Mouse (Mus musculus): ENCODE results near the gene Cfap43.

Cfap43 gene

GRCm38 (mm10) chr19:47914191-47914590, 4.9 kb downstream of the Cfap43 start:
- DNase-seq, result no peak

GRCm38 (mm10) chr19:47913344-47913743, 5.7 kb downstream of the Cfap43 start:
- no peak for DNase-seq

- no peak for DNase-seq
Measured at GRCm38 (mm10) chr19:47910751-47911150, 8.3 kb downstream of the Cfap43 start.

- no peak for DNase-seq
Measured at GRCm38 (mm10) chr19:47910117-47910618, 8.9 kb downstream of the Cfap43 start.

GRCm38 (mm10) chr19:47909387-47910116, 9.5 kb downstream of the Cfap43 start:
- peak; percentile 69 for DNase-seq

GRCm38 (mm10) chr19:47908961-47909371, 10.1 kb downstream of the Cfap43 start:
- DNase-seq, result no peak

- DNase-seq, result no peak
Measured at GRCm38 (mm10) chr19:47907596-47907995, 11.5 kb downstream of the Cfap43 start.

GRCm38 (mm10) chr19:47905603-47906002, 13.5 kb downstream of the Cfap43 start:
- peak; percentile 49 for DNase-seq

- DNase-seq, result no peak
Measured at GRCm38 (mm10) chr19:47905081-47905480, 14.0 kb downstream of the Cfap43 start.

- no peak for DNase-seq
Measured at GRCm38 (mm10) chr19:47903679-47904078, 15.4 kb downstream of the Cfap43 start.

- DNase-seq, result peak; percentile 56
Measured at GRCm38 (mm10) chr19:47902316-47903201, 16.5 kb downstream of the Cfap43 start.

GRCm38 (mm10) chr19:47900558-47900957, 18.5 kb downstream of the Cfap43 start:
- no peak for DNase-seq

GRCm38 (mm10) chr19:47900012-47900411, 19.1 kb downstream of the Cfap43 start:
- DNase-seq, result no peak

- no peak for DNase-seq
Measured at GRCm38 (mm10) chr19:47898472-47899079, 20.5 kb downstream of the Cfap43 start.

- no peak for DNase-seq
Measured at GRCm38 (mm10) chr19:47893092-47893491, 26.0 kb downstream of the Cfap43 start.

GRCm38 (mm10) chr19:47891562-47892312, 27.4 kb downstream of the Cfap43 start:
- DNase-seq, result peak; percentile 54

- no peak for DNase-seq
Measured at GRCm38 (mm10) chr19:47890489-47891130, 28.5 kb downstream of the Cfap43 start.

GRCm38 (mm10) chr19:47888037-47888436, 31.1 kb downstream of the Cfap43 start:
- DNase-seq, result peak; percentile 37

GRCm38 (mm10) chr19:47887417-47887816, 31.7 kb downstream of the Cfap43 start:
- DNase-seq, result peak; percentile 44

- DNase-seq, result peak; percentile 82
Measured at GRCm38 (mm10) chr19:47886617-47887016, 32.5 kb downstream of the Cfap43 start.

GRCm38 (mm10) chr19:47885886-47886285, 33.2 kb downstream of the Cfap43 start:
- no peak for DNase-seq

- DNase-seq, result peak; percentile 71
Measured at GRCm38 (mm10) chr19:47885191-47885743, 33.8 kb downstream of the Cfap43 start.
